Mouse (Mus musculus): Measurements from ENCODE around the gene Nfatc4. TPM values are rescaled to one million over a fixed set of nuclear protein-coding genes. Genes with fewer than 3 reads are reported as not detected.

Nfatc4 gene
- polyA plus RNA-seq, 1 experiment from 2014 or later, result 113 TPM

GRCm38 (mm10) chr14:55840853-55841366 lies 18.0 kb downstream of the Nfatc4 start:
- H3K27me3 ChIP-seq (replicated peaks; ENCODE audit: low read depth, poor library complexity, severe bottlenecking), result no peaks in the 10 kb centered on the region
- 71% methylated on average over 4 of the region's 4 CpGs for WGBS
- no peak for DNase-seq (ENCODE audit: low spot score)
- no peaks in the 10 kb centered on the region for H3K36me3 ChIP-seq (replicated peaks)
- no peak overlapping the region for H3K27ac ChIP-seq (replicated peaks)
- H3K4me1 ChIP-seq, result peaks cover 15% of the 10 kb centered on the region
- H3K4me3 ChIP-seq, result no peak overlapping the region
- H3K9me3 ChIP-seq, result no peaks in the 10 kb centered on the region

GRCm38 (mm10) chr14:55842794-55843193 lies 19.9 kb downstream of the Nfatc4 start:
- Histone ChIP-seq H3K27me3 (replicated peaks; ENCODE audit: low read depth, poor library complexity, severe bottlenecking) (no peaks in the 10 kb centered on the region), H3K9me3 (no peaks in the 10 kb centered on the region), H3K4me3 (no peak overlapping the region), H3K4me1 (peaks cover 5% of the 10 kb centered on the region; the same call in 1 of the 2 replicates), H3K36me3 (replicated peaks) (no peaks in the 10 kb centered on the region), H3K27ac (replicated peaks) (no peak overlapping the region)
- 80% methylated on average over 4 of the region's 4 CpGs for WGBS
- DNase-seq (ENCODE audit: low spot score), result no peak

- peaks cover 3% of the 10 kb centered on the region; the same call in 1 of the 2 replicates for H3K4me1 ChIP-seq
- no peak for DNase-seq (ENCODE audit: low spot score)
- no peaks in the 10 kb centered on the region for H3K36me3 ChIP-seq (replicated peaks)
- whole genome bisulfite sequencing, result 78% methylated on average over 9 of the region's 9 CpGs
- no peak overlapping the region for H3K4me3 ChIP-seq
- no peak overlapping the region for H3K27ac ChIP-seq (replicated peaks)
- H3K27me3 ChIP-seq (replicated peaks; ENCODE audit: low read depth, poor library complexity, severe bottlenecking), result no peaks in the 10 kb centered on the region
- H3K9me3 ChIP-seq, result no peaks in the 10 kb centered on the region
Observed at GRCm38 (mm10) chr14:55845506-55846294, 22.8 kb downstream of the Nfatc4 start.

- H3K4me1 ChIP-seq, result peaks cover 44% of the 10 kb centered on the region
- 69% methylated on average over 6 of the region's 6 CpGs for WGBS
- DNase-seq (ENCODE audit: low spot score), result no peak
- H3K27me3 ChIP-seq (replicated peaks; ENCODE audit: low read depth, poor library complexity, severe bottlenecking), result no peaks in the 10 kb centered on the region
- H3K9me3 ChIP-seq, result no peaks in the 10 kb centered on the region
- H3K27ac ChIP-seq (replicated peaks), result 0 out of 2 replicates have a peak overlapping the region, but pooled peaks have one; percentile 3
- H3K4me3 ChIP-seq, result no peak overlapping the region
- no peaks in the 10 kb centered on the region for H3K36me3 ChIP-seq (replicated peaks)
Observed at GRCm38 (mm10) chr14:55850885-55851284, 27.9 kb downstream of the Nfatc4 start.

- peak overlapping the region; percentile 95 for H3K27ac ChIP-seq (replicated peaks)
- peaks cover 63% of the 10 kb centered on the region for H3K4me1 ChIP-seq
- peak overlapping the region; percentile 82 for H3K4me3 ChIP-seq
- no peaks in the 10 kb centered on the region for H3K27me3 ChIP-seq (replicated peaks; ENCODE audit: low read depth, poor library complexity, severe bottlenecking)
- no peaks in the 10 kb centered on the region for H3K9me3 ChIP-seq
- peak; percentile 84 for DNase-seq (ENCODE audit: low spot score)
- H3K36me3 ChIP-seq (replicated peaks), result peaks cover 12% of the 10 kb centered on the region
- WGBS, result under 1% methylated on average over 11 of the region's 11 CpGs
Observed at GRCm38 (mm10) chr14:55852646-55853551, 30.0 kb downstream of the Nfatc4 start.

GRCm38 (mm10) chr14:55853621-55854285 lies 30.8 kb downstream of the Nfatc4 start, which contains the start of gene Nynrin:
Nynrin (plus strand) TSS chr14:55854010.
- Histone ChIP-seq H3K4me1 (peaks cover 71% of the 10 kb centered on the region), H3K9me3 (no peaks in the 10 kb centered on the region), H3K36me3 (replicated peaks) (peaks cover 17% of the 10 kb centered on the region), H3K4me3 (peak within 1 kb of the TSS; percentile 82), H3K27me3 (replicated peaks; ENCODE audit: low read depth, poor library complexity, severe bottlenecking) (no peaks in the 10 kb centered on the region), H3K27ac (replicated peaks) (peak within 1 kb of the TSS; percentile 95)
- 1% methylated on average over 32 of the region's 33 CpGs for WGBS
- DNase-seq (ENCODE audit: low spot score), result peak; percentile 95

GRCm38 (mm10) chr14:55854406-55855100 lies 31.6 kb downstream of the Nfatc4 start:
- peak; percentile 57 for DNase-seq (ENCODE audit: low spot score)
- Histone ChIP-seq H3K36me3 (replicated peaks) (peaks cover 24% of the 10 kb centered on the region), H3K27ac (replicated peaks) (peak overlapping the region; percentile 95), H3K9me3 (no peaks in the 10 kb centered on the region), H3K27me3 (replicated peaks; ENCODE audit: low read depth, poor library complexity, severe bottlenecking) (no peaks in the 10 kb centered on the region), H3K4me3 (peak overlapping the region; percentile 82), H3K4me1 (peaks cover 76% of the 10 kb centered on the region)
- 0% methylated on average over 9 of the region's 9 CpGs for WGBS

- Histone ChIP-seq H3K4me1 (peaks cover 76% of the 10 kb centered on the region), H3K36me3 (replicated peaks) (peaks cover 27% of the 10 kb centered on the region), H3K4me3 (peak overlapping the region; percentile 82), H3K27me3 (replicated peaks; ENCODE audit: low read depth, poor library complexity, severe bottlenecking) (no peaks in the 10 kb centered on the region), H3K9me3 (no peaks in the 10 kb centered on the region), H3K27ac (replicated peaks) (peak overlapping the region; percentile 95)
- WGBS, result 0% methylated on average over 4 of the region's 4 CpGs
- DNase-seq (ENCODE audit: low spot score), result peak; percentile 74
Observed at GRCm38 (mm10) chr14:55855101-55855561, 32.2 kb downstream of the Nfatc4 start.

GRCm38 (mm10) chr14:55857588-55857987 lies 34.6 kb downstream of the Nfatc4 start:
- peak overlapping the region; percentile 38 for H3K4me3 ChIP-seq
- DNase-seq (ENCODE audit: low spot score), result no peak
- peak overlapping the region; percentile 51 for H3K27ac ChIP-seq (replicated peaks)
- peaks cover 43% of the 10 kb centered on the region for H3K36me3 ChIP-seq (replicated peaks)
- peaks cover 79% of the 10 kb centered on the region for H3K4me1 ChIP-seq
- no peaks in the 10 kb centered on the region for H3K9me3 ChIP-seq
- 41% methylated on average over 4 of the region's 4 CpGs for WGBS
- no peaks in the 10 kb centered on the region for H3K27me3 ChIP-seq (replicated peaks; ENCODE audit: low read depth, poor library complexity, severe bottlenecking)

- WGBS, result 70% methylated on average over 6 of the region's 6 CpGs
- DNase-seq (ENCODE audit: low spot score), result no peak
- peaks cover 52% of the 10 kb centered on the region for H3K4me1 ChIP-seq
- H3K27ac ChIP-seq (replicated peaks), result peak overlapping the region; percentile 49; the same call in 1 of the 2 replicates
- H3K4me3 ChIP-seq, result 0 out of 2 replicates have a peak overlapping the region, but pooled peaks have one; percentile 8
- H3K27me3 ChIP-seq (replicated peaks; ENCODE audit: low read depth, poor library complexity, severe bottlenecking), result no peaks in the 10 kb centered on the region
- no peaks in the 10 kb centered on the region for H3K9me3 ChIP-seq
- peaks cover 85% of the 10 kb centered on the region for H3K36me3 ChIP-seq (replicated peaks)
Observed at GRCm38 (mm10) chr14:55862186-55862585, 39.2 kb downstream of the Nfatc4 start.

- Histone ChIP-seq H3K4me3 (no peak overlapping the region), H3K27ac (replicated peaks) (peak overlapping the region; percentile 51; the same call in 1 of the 2 replicates), H3K4me1 (peaks cover 44% of the 10 kb centered on the region), H3K36me3 (replicated peaks) (peaks cover 84% of the 10 kb centered on the region), H3K9me3 (no peaks in the 10 kb centered on the region), H3K27me3 (replicated peaks; ENCODE audit: low read depth, poor library complexity, severe bottlenecking) (no peaks in the 10 kb centered on the region)
- no peak for DNase-seq (ENCODE audit: low spot score)
- 95% methylated on average over 10 of the region's 10 CpGs for WGBS
Observed at GRCm38 (mm10) chr14:55862970-55863369, 40.0 kb downstream of the Nfatc4 start.

Data from embryonic facial prominence, embryonic 10.5 days (tissue).